Mouse (Mus musculus) liver, embryonic 11.5 days (tissue): ENCODE results near the gene Tra2b. TPM values are rescaled to one million over a fixed set of nuclear protein-coding genes. Genes with fewer than 3 reads are reported as not detected.

Experiments
- polyA plus RNA-seq: library from polyadenylated mRNA; unstranded; fragments of >200 nt; fragmentation: Nextera tagmentation; extraction: Ambion mirVana; gene quantifications from 2 replicates; pipeline ENCODE4 v1.2.1, GENCODE M21; 2014

Gene Tra2b
- polyA plus RNA-seq, 1 experiment from 2014 or later = 331 TPM

Other genes with a start within 250 kb of the Tra2b start
- 75.1 and 77.1 TPM in 2 replicates for gene Igf2bp2, start 102.7 kb downstream of the Tra2b start, polyA plus RNA-seq
- gene Etv5, start 173.7 kb upstream of the Tra2b start, polyA plus RNA-seq = 16.1 TPM in 2 replicates